Mouse (Mus musculus) erythroblast, embryonic 14.5 days (primary cell): ENCODE data around the gene S100a7a.

Experiments used
- GATA1 ChIP-seq: IDR thresholded peaks from 2 replicates; pipeline ENCODE4 v1.6.1; 2012; ENCODE audit warnings: low read length, inconsistent platforms, mixed read lengths
- TAL1 ChIP-seq: IDR thresholded peaks from 3 replicates; pipeline ENCODE4 v1.6.1; 2012; ENCODE audit warnings: low read length, inconsistent platforms, mixed read lengths

- TF ChIP-seq TAL1 (no peak), GATA1 (no peak)
These were observed 39.7 kb downstream of the S100a7a start for GRCm38 (mm10) chr3:90693496-90693895.
